Mouse (Mus musculus) heart, embryonic 16.5 days (tissue): ENCODE measurements at regions not wholly inside any gene's neighbourhood (a gene's known extent, or its start where the extent isn't known, plus 50 kb on each side); places are given as distances from the start of the nearest gene placed in this dataset.

Source experiments
- ATAC-seq: fragments of 200-750 bp; cut with Nextera tagmentation; replicated peaks from 2 replicates; pipeline ENCODE4 v1.8.0; 2017; ENCODE audit warnings: moderate number of reproducible peaks; ENCODE audit not compliant: insufficient read depth, low FRiP score; ENCODE audit errors: extremely low read depth
- H3K27ac ChIP-seq: fragments of 300-500 bp; sonication (generic); 2 replicates; pipeline ENCODE4 v1.5.1; 2014; ENCODE audit warnings: mild to moderate bottlenecking, low read length, control low read depth, moderate library complexity
- H3K27me3 ChIP-seq: fragments of 300-500 bp; sonication (generic); 2 replicates; pipeline ENCODE4 v1.6.1; 2014; ENCODE audit warnings: low read length, mixed read lengths; ENCODE audit not compliant: control insufficient read depth, insufficient read depth
- H3K36me3 ChIP-seq: fragments of 300-500 bp; sonication (generic); 2 replicates; pipeline ENCODE4 v1.6.1; 2014; ENCODE audit not compliant: control insufficient read depth, insufficient read depth
- H3K4me1 ChIP-seq: fragments of 300-500 bp; sonication (generic); 2 replicates; pipeline ENCODE4 v1.6.1; 2014; ENCODE audit warnings: low read length, mixed read lengths; ENCODE audit not compliant: control insufficient read depth, insufficient read depth
- H3K4me2 ChIP-seq: fragments of 300-500 bp; sonication (generic); 2 replicates; pipeline ENCODE4 v1.6.1; 2014; ENCODE audit warnings: low read depth, mild to moderate bottlenecking, control low read depth, low read length
- H3K4me3 ChIP-seq: fragments of 300-500 bp; sonication (generic); 2 replicates; pipeline ENCODE4 v1.5.1; 2014; ENCODE audit warnings: mild to moderate bottlenecking, control low read depth, low read length
- H3K9ac ChIP-seq: fragments of 300-500 bp; sonication (generic); 2 replicates; pipeline ENCODE4 v1.6.1; 2014; ENCODE audit warnings: low read length, control low read depth
- H3K9me3 ChIP-seq: fragments of 300-500 bp; sonication (generic); replicated peaks from 2 replicates; pipeline ENCODE4 v1.6.1; 2016; ENCODE audit warnings: low read length; ENCODE audit not compliant: control insufficient read depth
- WGBS: fragments of 180-500 bp; shearing (Covaris S2); extraction: QIAGEN DNeasy Blood & Tissue Kit; methylation state at CpG from one replicate; pipeline ENCODE4 v1.1.7; 2014; 5-methylcytosine and 5-hydroxymethylcytosine counted together

- Histone ChIP-seq H3K27ac (no peak overlapping the region), H3K36me3 (no peaks in the 10 kb centered on the region), H3K9me3 (no peaks in the 10 kb centered on the region), H3K4me3 (no peak overlapping the region), H3K4me1 (no peaks in the 10 kb centered on the region), H3K27me3 (no peaks in the 10 kb centered on the region), H3K4me2 (no peak overlapping the region), H3K9ac (no peak overlapping the region)
- no peak for ATAC-seq
- 63% methylated on average over 5 of the region's 5 CpGs for whole genome bisulfite sequencing
Observed at GRCm38 (mm10) chr14:17599553-17599952, 60.5 kb upstream of the Thrb start.

- 71% methylated on average over 1 of the region's 1 CpGs for WGBS
Observed at GRCm38 (mm10) chr14:17602357-17602756, 57.7 kb upstream of the Thrb start.

GRCm38 (mm10) chr14:17606018-17606417, 54.0 kb upstream of the Thrb start:
- no peak for ATAC-seq
- Histone ChIP-seq H3K4me2 (no peak overlapping the region), H3K4me3 (no peak overlapping the region), H3K9ac (no peak overlapping the region), H3K27me3 (no peaks in the 10 kb centered on the region), H3K27ac (no peak overlapping the region), H3K9me3 (no peaks in the 10 kb centered on the region), H3K4me1 (no peaks in the 10 kb centered on the region), H3K36me3 (no peaks in the 10 kb centered on the region)
- WGBS, result 52% methylated on average over 3 of the region's 3 CpGs

More at GRCm38 (mm10) chr14:17602357-17602756, 57.7 kb upstream of the Thrb start:
- H3K36me3 ChIP-seq, result no peaks in the 10 kb centered on the region
- H3K9ac ChIP-seq, result no peak overlapping the region
- no peak overlapping the region for H3K4me2 ChIP-seq
- no peak for ATAC-seq
- H3K4me1 ChIP-seq, result no peaks in the 10 kb centered on the region
- H3K4me3 ChIP-seq, result no peak overlapping the region
- H3K9me3 ChIP-seq, result no peaks in the 10 kb centered on the region
- H3K27ac ChIP-seq, result no peak overlapping the region
- no peaks in the 10 kb centered on the region for H3K27me3 ChIP-seq

- Histone ChIP-seq H3K9ac (no peak overlapping the region), H3K27me3 (no peaks in the 10 kb centered on the region), H3K4me2 (no peak overlapping the region), H3K4me3 (no peak overlapping the region), H3K9me3 (no peaks in the 10 kb centered on the region), H3K4me1 (no peaks in the 10 kb centered on the region), H3K36me3 (no peaks in the 10 kb centered on the region), H3K27ac (no peak overlapping the region)
- ATAC-seq, result no peak
- 78% methylated on average over 2 of the region's 2 CpGs for WGBS
Observed at GRCm38 (mm10) chr14:17607186-17607585, 52.9 kb upstream of the Thrb start.
